ENCODE assay signal across 19 mouse cellular contexts in genomic region chr19:8765562-8765961, GRCm38 (mm10).
"Had no signal": no experiment of that assay in that cellular context is flagged by ENCODE, and none has a peak within 500 bp of the region (broad histone marks: within the 10 kb centered on the region; RNA-seq: fewer than 3 reads in every experiment).

No protein-coding gene starts in this region.

- ATAC-seq: midbrain, embryonic 16.5 days had no signal

- H3K4me2 ChIP-seq: lung, embryonic 14.5 days; midbrain, embryonic 12.5 days; neural tube, embryonic 13.5 days; neural tube, embryonic 15.5 days had no signal

- H3K9ac ChIP-seq: lung, embryonic 14.5 days; midbrain, embryonic 12.5 days; neural tube, embryonic 13.5 days; neural tube, embryonic 15.5 days had no signal

- H3K9me3 ChIP-seq: neural tube, embryonic 13.5 days; neural tube, embryonic 15.5 days had no signal

- H3K27me3 ChIP-seq: midbrain, embryonic 12.5 days; neural tube, embryonic 13.5 days; neural tube, embryonic 15.5 days had no signal

- H3K27ac ChIP-seq: midbrain, embryonic 10.5 days; midbrain, embryonic 12.5 days; neural tube, embryonic 13.5 days; neural tube, embryonic 15.5 days had no signal

- H3K4me3 ChIP-seq: midbrain, embryonic 12.5 days; myocyte; neural tube, embryonic 13.5 days; neural tube, embryonic 15.5 days had no signal

- DNase-seq: lung, adult 18-20 months; lung, embryonic 14.5 days; lung, postnatal 10 days; lung, postnatal 4 days; midbrain, embryonic 14.5 days; retina, postnatal 1 day; right cerebral cortex, adult 18-20 months; right cerebral cortex, postnatal 25 days; right cerebral cortex, postnatal 4 days; spleen, adult 18-20 months; thymus, adult 18-20 months; thymus, postnatal 14 days; thymus, postnatal 36 days had no signal
